Mouse (Mus musculus) erythroblast, embryonic 14.5 days (primary cell): ENCODE results near the gene Sgcd.

Source experiments
- GATA1 ChIP-seq: IDR thresholded peaks from 2 replicates; pipeline ENCODE4 v1.6.1; 2012; ENCODE audit warnings: low read length, inconsistent platforms, mixed read lengths
- TAL1 ChIP-seq: IDR thresholded peaks from 3 replicates; pipeline ENCODE4 v1.6.1; 2012; ENCODE audit warnings: low read length, inconsistent platforms, mixed read lengths

DNA sequence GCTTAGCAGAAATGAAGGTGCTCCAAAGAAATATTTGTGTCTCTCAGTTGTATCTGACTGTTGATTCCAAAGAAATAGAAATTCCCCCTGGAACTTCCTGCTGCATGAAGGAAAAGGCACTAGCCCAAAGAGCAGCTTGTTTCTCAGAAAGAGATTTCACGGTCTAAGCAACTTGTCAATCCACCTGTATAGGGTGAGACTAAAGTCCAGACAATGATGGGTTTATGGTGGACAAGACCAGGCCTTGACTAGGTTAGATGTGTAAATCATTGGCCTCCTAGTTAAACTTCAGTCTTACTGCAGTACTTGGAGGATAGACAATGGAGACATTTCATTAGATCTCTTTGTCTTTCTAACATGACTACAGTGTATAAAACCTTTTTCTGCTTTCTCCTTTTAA is 420.3 kb downstream of the Sgcd start:
- TF ChIP-seq TAL1 = no peak
- no peak for TF ChIP-seq GATA1
